In the genomic region with DNA sequence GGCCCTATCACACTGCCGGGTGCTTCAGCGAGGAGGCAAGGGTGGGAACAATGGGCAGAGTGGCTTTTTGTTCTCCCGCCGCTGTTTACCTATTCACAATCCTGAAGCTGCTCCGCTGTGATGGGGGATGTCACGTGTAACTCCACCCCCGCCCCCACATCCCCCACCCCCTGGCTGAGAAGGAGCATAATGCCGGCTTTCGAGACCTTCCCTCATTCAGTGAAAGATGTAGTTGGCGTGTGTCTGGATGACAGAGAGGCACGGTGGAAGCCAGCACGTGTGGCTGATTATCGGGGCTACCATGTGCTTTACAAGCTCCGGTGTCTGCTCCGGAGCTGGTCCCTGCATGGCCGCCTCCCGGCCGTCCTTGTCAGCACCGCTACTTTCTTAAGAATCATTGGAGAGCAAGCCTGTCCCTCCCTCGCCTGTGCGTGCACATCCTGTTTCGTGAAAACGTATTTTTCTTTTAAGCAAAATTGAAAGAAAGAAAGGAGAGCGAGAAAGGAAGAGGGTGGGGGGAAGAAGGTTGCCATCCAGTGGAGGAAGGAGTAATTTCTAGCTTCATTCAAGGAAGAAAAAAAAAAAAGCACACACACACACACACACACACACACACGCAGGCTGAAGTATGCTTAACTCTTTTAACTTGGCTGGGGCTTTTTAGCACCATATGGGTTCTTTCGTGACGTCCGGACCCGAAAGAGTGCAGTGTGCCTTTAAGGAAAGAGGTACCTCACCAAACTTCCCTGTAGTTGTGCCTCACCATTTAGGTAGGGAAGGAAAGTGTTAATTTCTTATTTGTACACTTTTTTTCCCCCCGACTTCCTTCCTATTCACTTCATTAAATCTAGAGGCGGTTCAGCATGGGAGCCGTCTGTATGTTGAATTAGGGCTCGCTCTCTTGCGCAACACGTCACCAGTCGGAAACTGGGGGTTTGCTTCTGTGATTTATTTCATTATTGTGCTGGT, we compare ENCODE assay signal across 1 mouse cellular context.
TF ChIP-seq lines count a peak whose summit lies in the region.

No protein-coding gene starts in this region.

TF ChIP-seq in CH12.LX, 34 proteins besides CTCF, POLR2A, EP300 and RAD21 (continued from another document):
- TF ChIP-seq ETS1 (conservative IDR thresholded peaks at IDR 0.05; ENCODE audit: low read depth, low read length) (peak; percentile 37), GABPA (IDR thresholded peaks at IDR 0.05; ENCODE audit: insufficient replicate concordance, low read depth, low read length) (no peak), NRF1 (IDR thresholded peaks at IDR 0.05; ENCODE audit: low read depth, low read length) (0 out of 2 replicates have a peak, but pooled peaks have one; percentile 4), MEF2A (IDR thresholded peaks at IDR 0.05; ENCODE audit: borderline replicate concordance, low read depth, low read length) (0 out of 2 replicates have a peak, but pooled peaks have one; percentile 63), SMC3 (IDR thresholded peaks at IDR 0.05; ENCODE audit: low read depth, low read length) (peak; percentile 37), MXI1 (IDR thresholded peaks at IDR 0.05; ENCODE audit: low read depth, low read length) (peak; percentile 79), ELF1 (IDR thresholded peaks at IDR 0.05; ENCODE audit: low read depth, low read length) (peak; percentile 54; the same call in 1 of the 2 replicates), BHLHE40 (IDR thresholded peaks at IDR 0.05; ENCODE audit: low read depth, low read length) (peak; percentile 76), ZKSCAN1 (IDR thresholded peaks at IDR 0.05; ENCODE audit: borderline replicate concordance, low read depth, low read length) (no peak), ZNF384 (IDR thresholded peaks at IDR 0.05; ENCODE audit: low read depth, low read length) (peak; percentile 98), E2F4 (IDR thresholded peaks at IDR 0.05; ENCODE audit: insufficient replicate concordance, low read depth, low read length) (no peak), SIN3A (IDR thresholded peaks at IDR 0.05; ENCODE audit: low read length) (peak; percentile 80), JUND (conservative IDR thresholded peaks at IDR 0.05; ENCODE audit: low read depth, low read length) (peak; percentile 38; the same call in 1 of the 2 replicates), TCF12 (IDR thresholded peaks at IDR 0.05; ENCODE audit: low read depth, low read length) (peak; percentile 37; the same call in 1 of the 2 replicates), MYC (IDR thresholded peaks at IDR 0.05; ENCODE audit: low read depth, low read length) (peak; percentile 71), TBP (conservative IDR thresholded peaks at IDR 0.05; ENCODE audit: low read depth, low read length) (peak; percentile 59; the same call in 1 of the 2 replicates)
